32 mouse cellular contexts compared by ENCODE assay signal in the genomic region with DNA sequence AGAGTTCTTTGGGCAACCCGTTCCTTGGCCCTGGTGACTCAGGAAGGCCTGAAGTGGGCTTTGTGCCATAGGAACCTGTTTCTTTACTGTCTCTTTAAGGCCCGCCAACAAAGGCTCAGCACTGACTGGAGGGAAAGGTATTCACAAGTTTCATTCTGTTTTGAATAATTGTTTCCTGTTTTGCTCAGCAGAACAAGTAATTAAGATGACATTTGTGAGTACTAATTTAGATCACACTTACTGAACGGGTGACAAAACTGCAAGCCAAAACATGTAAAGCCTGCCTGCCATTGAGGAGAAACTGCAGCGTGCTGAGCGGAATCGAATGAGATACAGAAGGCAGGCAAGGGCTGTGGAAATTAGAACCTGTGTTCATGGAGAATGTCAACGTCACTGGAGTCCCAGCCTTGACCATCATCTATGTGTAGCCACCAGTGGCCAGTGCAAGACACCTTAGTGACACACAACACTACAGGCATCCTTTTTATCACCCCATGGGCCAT.
DNase-seq lines count a peak whose midpoint lies in the region; ATAC-seq and TF ChIP-seq lines count a peak whose summit lies in the region.
"Had no signal": no experiment of that assay in that cellular context is flagged by ENCODE, and none has a peak within 500 bp of the region (broad histone marks: within the 10 kb centered on the region; RNA-seq: fewer than 3 reads in every experiment).

No protein-coding gene starts in this region.

- H3K9ac ChIP-seq in hindbrain, embryonic 11.5 days (ENCODE audit: low read depth, low read length) = no peak overlapping the region
- H3K9ac ChIP-seq in hindbrain, embryonic 14.5 days = no peak overlapping the region
- H3K9ac ChIP-seq in midbrain, embryonic 12.5 days (replicated peaks) = no peak overlapping the region
- no peak overlapping the region for H3K9ac ChIP-seq in midbrain, embryonic 15.5 days
- no peak overlapping the region for H3K9ac ChIP-seq in forebrain, postnatal 0 days
- H3K9ac ChIP-seq: embryonic facial prominence, embryonic 15.5 days; heart, embryonic 12.5 days; kidney, embryonic 15.5 days; limb, embryonic 15.5 days; liver, embryonic 13.5 days had no signal

- no peak for TF ChIP-seq CTCF in brain, embryonic 14.5 days (IDR thresholded peaks at IDR 0.05; ENCODE audit: borderline replicate concordance, extremely low read depth, insufficient read depth, insufficient read length)
- TF ChIP-seq CTCF in forebrain, postnatal 0 days (IDR thresholded peaks at IDR 0.05; ENCODE audit: low read depth) = no peak

- H3K27ac ChIP-seq in hindbrain, embryonic 11.5 days (ENCODE audit: low read depth, low read length) = 0 out of 2 replicates have a peak overlapping the region, but pooled peaks have one; percentile 47
- no peak overlapping the region for H3K27ac ChIP-seq in hindbrain, embryonic 14.5 days
- 0 out of 2 replicates have a peak overlapping the region, but pooled peaks have one; percentile 11 for H3K27ac ChIP-seq in midbrain, embryonic 12.5 days (replicated peaks)
- H3K27ac ChIP-seq in midbrain, embryonic 15.5 days = no peak overlapping the region
- no peak overlapping the region for H3K27ac ChIP-seq in forebrain, postnatal 0 days (ENCODE audit: low read depth, low read length)
- H3K27ac ChIP-seq: embryonic facial prominence, embryonic 10.5 days; embryonic facial prominence, embryonic 15.5 days; kidney, embryonic 15.5 days; layer of hippocampus, adult 2 months; left cerebral cortex, adult 2 months; limb, embryonic 15.5 days; liver, embryonic 13.5 days had no signal

- no peak for TF ChIP-seq POLR2A in brain, embryonic 14.5 days (IDR thresholded peaks at IDR 0.05; ENCODE audit: borderline replicate concordance, extremely low read depth, insufficient read depth, insufficient read length, poor library complexity, severe bottlenecking)

- DNase-seq in hindbrain, embryonic 11.5 days (ENCODE audit: low spot score) = no peak
- no peak for DNase-seq in hindbrain, embryonic 14.5 days (ENCODE audit: low spot score)
- DNase-seq in brain, embryonic 14.5 days (ENCODE audit: low read depth) = peak; percentile 87
- DNase-seq in forebrain, postnatal 0 days = peak; percentile 49
- DNase-seq in thymus, postnatal 10 days (ENCODE audit: low spot score in 2 of 2) = no peak
- DNase-seq: adrenal gland, adult 8-10 months; cerebellum, adult 8-10 months; cerebellum, postnatal 25 days; gastrocnemius, postnatal 25 days; heart, adult 18-20 months; heart, postnatal 4 days; kidney, adult 11 months; kidney, postnatal 36 days; liver, embryonic 13.5 days; lung, adult 18-20 months; lung, postnatal 4 days; right cerebral cortex, postnatal 4 days; thymus, adult 2 months; thymus, postnatal 4 days had no signal

- H3K4me2 ChIP-seq in hindbrain, embryonic 11.5 days (replicated peaks; ENCODE audit: low read depth, low read length) = no peak overlapping the region
- no peak overlapping the region for H3K4me2 ChIP-seq in hindbrain, embryonic 14.5 days (replicated peaks)
- no peak overlapping the region for H3K4me2 ChIP-seq in midbrain, embryonic 12.5 days (replicated peaks)
- no peak overlapping the region for H3K4me2 ChIP-seq in midbrain, embryonic 15.5 days
- H3K4me2 ChIP-seq in forebrain, postnatal 0 days (ENCODE audit: low read depth) = no peak overlapping the region
- H3K4me2 ChIP-seq: embryonic facial prominence, embryonic 15.5 days; heart, embryonic 12.5 days; kidney, embryonic 15.5 days; limb, embryonic 15.5 days; liver, embryonic 13.5 days had no signal

- H3K4me1 ChIP-seq in hindbrain, embryonic 11.5 days (replicated peaks; ENCODE audit: control insufficient read depth, insufficient read depth, low read length) = no peaks in the 10 kb centered on the region
- H3K4me1 ChIP-seq in hindbrain, embryonic 14.5 days (replicated peaks; ENCODE audit: control insufficient read depth, insufficient read depth, low read length) = no peaks in the 10 kb centered on the region
- H3K4me1 ChIP-seq in midbrain, embryonic 12.5 days = peaks cover 9% of the 10 kb centered on the region
- H3K4me1 ChIP-seq in midbrain, embryonic 15.5 days = peaks cover 6% of the 10 kb centered on the region; the same call in 1 of the 2 replicates
- H3K4me1 ChIP-seq in forebrain, postnatal 0 days (ENCODE audit: insufficient read depth) = no peaks in the 10 kb centered on the region
- H3K4me1 ChIP-seq: embryonic facial prominence, embryonic 15.5 days; kidney, embryonic 15.5 days; limb, embryonic 15.5 days; liver, embryonic 13.5 days; megakaryocyte, embryonic 14.5 days had no signal

- WGBS in hindbrain, embryonic 11.5 days = 89% methylated on average over 7 of the region's 7 CpGs
- 77% methylated on average over 7 of the region's 7 CpGs for WGBS in hindbrain, embryonic 14.5 days
- 84% methylated on average over 7 of the region's 7 CpGs for WGBS in midbrain, embryonic 12.5 days
- WGBS in midbrain, embryonic 15.5 days = 79% methylated on average over 7 of the region's 7 CpGs
- 29% methylated on average over 7 of the region's 7 CpGs for WGBS in forebrain, postnatal 0 days

- H3K4me3 ChIP-seq in hindbrain, embryonic 11.5 days (ENCODE audit: low read depth, low read length) = no peak overlapping the region
- H3K4me3 ChIP-seq in hindbrain, embryonic 14.5 days (replicated peaks; ENCODE audit: low read length) = no peak overlapping the region
- no peak overlapping the region for H3K4me3 ChIP-seq in midbrain, embryonic 12.5 days
- no peak overlapping the region for H3K4me3 ChIP-seq in midbrain, embryonic 15.5 days
- no peak overlapping the region for H3K4me3 ChIP-seq in forebrain, postnatal 0 days (ENCODE audit: low read depth, low read length)
- H3K4me3 ChIP-seq: embryonic facial prominence, embryonic 10.5 days; embryonic facial prominence, embryonic 15.5 days; heart, embryonic 12.5 days; kidney, embryonic 15.5 days; layer of hippocampus, adult 2 months; left cerebral cortex, adult 2 months; limb, embryonic 15.5 days; liver, embryonic 13.5 days; megakaryocyte, embryonic 14.5 days had no signal

- 0 out of 2 replicates have a peak, but pooled peaks cover 2% of the 10 kb centered on the region for H3K27me3 ChIP-seq in hindbrain, embryonic 11.5 days (ENCODE audit: control insufficient read depth, insufficient read depth, low read length)
- H3K27me3 ChIP-seq in hindbrain, embryonic 14.5 days (ENCODE audit: control insufficient read depth, insufficient read depth, low read length) = no peaks in the 10 kb centered on the region
- H3K27me3 ChIP-seq in midbrain, embryonic 12.5 days = peaks cover 10% of the 10 kb centered on the region
- H3K27me3 ChIP-seq in midbrain, embryonic 15.5 days (replicated peaks) = 0 out of 2 replicates have a peak, but pooled peaks cover 2% of the 10 kb centered on the region
- H3K27me3 ChIP-seq in forebrain, postnatal 0 days (ENCODE audit: insufficient read depth, low read length) = peaks cover 51% of the 10 kb centered on the region
- H3K27me3 ChIP-seq: CH12.LX; embryonic facial prominence, embryonic 15.5 days; heart, embryonic 12.5 days; kidney, embryonic 15.5 days; limb, embryonic 15.5 days; liver, embryonic 13.5 days; megakaryocyte, embryonic 14.5 days had no signal

- H3K36me3 ChIP-seq in hindbrain, embryonic 11.5 days (ENCODE audit: control insufficient read depth, insufficient read depth, low read length) = 0 out of 2 replicates have a peak, but pooled peaks cover 5% of the 10 kb centered on the region
- H3K36me3 ChIP-seq in hindbrain, embryonic 14.5 days (replicated peaks; ENCODE audit: control insufficient read depth, insufficient read depth) = peaks cover 36% of the 10 kb centered on the region
- H3K36me3 ChIP-seq in midbrain, embryonic 12.5 days = peaks cover 24% of the 10 kb centered on the region
- no peaks in the 10 kb centered on the region for H3K36me3 ChIP-seq in midbrain, embryonic 15.5 days (replicated peaks)
- no peaks in the 10 kb centered on the region for H3K36me3 ChIP-seq in forebrain, postnatal 0 days (ENCODE audit: insufficient read depth)
- H3K36me3 ChIP-seq: heart, embryonic 12.5 days; kidney, embryonic 15.5 days; liver, embryonic 13.5 days had no signal

- ATAC-seq in hindbrain, embryonic 11.5 days (ENCODE audit: low FRiP score) = no peak
- no peak for ATAC-seq in hindbrain, embryonic 14.5 days (ENCODE audit: low FRiP score)
- ATAC-seq in midbrain, embryonic 12.5 days (ENCODE audit: low FRiP score, low read depth) = no peak
- no peak for ATAC-seq in midbrain, embryonic 15.5 days (replicated peaks)
- peak; percentile 18; the same call in 1 of the 2 replicates for ATAC-seq in forebrain, postnatal 0 days
- ATAC-seq: inflammation-experienced regulatory T-cells, adult 6 months; lung, postnatal 0 days had no signal

- H3K9me3 ChIP-seq in hindbrain, embryonic 11.5 days (ENCODE audit: control insufficient read depth, low read length) = no peaks in the 10 kb centered on the region
- H3K9me3 ChIP-seq in hindbrain, embryonic 14.5 days (ENCODE audit: control insufficient read depth, low read length) = no peaks in the 10 kb centered on the region
- H3K9me3 ChIP-seq in midbrain, embryonic 12.5 days = no peaks in the 10 kb centered on the region
- no peaks in the 10 kb centered on the region for H3K9me3 ChIP-seq in midbrain, embryonic 15.5 days
- H3K9me3 ChIP-seq in forebrain, postnatal 0 days (ENCODE audit: low read length) = no peaks in the 10 kb centered on the region
- H3K9me3 ChIP-seq: embryonic facial prominence, embryonic 10.5 days; embryonic facial prominence, embryonic 15.5 days; kidney, embryonic 15.5 days; limb, embryonic 15.5 days; liver, embryonic 13.5 days had no signal

Comparison
In these comparisons a context has a peak if more than half of its experiments do, and no peak if none do; other contexts are left out.
1. H3K27ac ChIP-seq: peak in hindbrain, embryonic 11.5 days (single experiment) and midbrain, embryonic 12.5 days (single experiment); none in hindbrain, embryonic 14.5 days (single experiment), midbrain, embryonic 15.5 days (single experiment) and forebrain, postnatal 0 days (single experiment).
2. DNase-seq: peak in brain, embryonic 14.5 days (single experiment) and forebrain, postnatal 0 days (single experiment); none in hindbrain, embryonic 11.5 days (single experiment), hindbrain, embryonic 14.5 days (single experiment) and thymus, postnatal 10 days (0 of 2).